Mouse (Mus musculus) hindbrain, postnatal 0 days (tissue): Measurements from ENCODE around the gene Ccnj. TPM values are rescaled to one million over a fixed set of nuclear protein-coding genes. Genes with fewer than 3 reads are reported as not detected.

Experiments used
- ATAC-seq: fragments of 200-750 bp; cut with Nextera tagmentation; 2 replicates; pipeline ENCODE4 v1.8.0; 2017; ENCODE audit warnings: mild to moderate bottlenecking, moderate TSS enrichment, moderate library complexity
- DNase-seq: peaks from one replicate; pipeline ENCODE4 v3.0.0-alpha.2; 2015; ENCODE audit warnings: low spot score
- H3K27ac ChIP-seq: fragments of 300-500 bp; sonication (generic); 2 replicates; pipeline ENCODE4 v1.5.1; 2014; ENCODE audit warnings: mild to moderate bottlenecking
- H3K27me3 ChIP-seq: fragments of 300-500 bp; sonication (generic); 2 replicates; pipeline ENCODE4 v1.6.1; 2014; ENCODE audit warnings: low read length, mixed read lengths; ENCODE audit not compliant: insufficient read depth
- H3K36me3 ChIP-seq: fragments of 300-500 bp; sonication (generic); 2 replicates; pipeline ENCODE4 v1.6.1; 2014; ENCODE audit warnings: low read length, mixed read lengths; ENCODE audit not compliant: insufficient read depth
- H3K4me1 ChIP-seq: fragments of 300-500 bp; sonication (generic); 2 replicates; pipeline ENCODE4 v1.6.1; 2014; ENCODE audit warnings: antibody characterized with exemption, low read length, mixed read lengths; ENCODE audit not compliant: insufficient read depth
- H3K4me2 ChIP-seq: fragments of 300-500 bp; sonication (generic); 2 replicates; pipeline ENCODE4 v1.6.1; 2014; ENCODE audit warnings: low read depth, mild to moderate bottlenecking, low read length, moderate library complexity, mixed read lengths
- H3K4me3 ChIP-seq: fragments of 300-500 bp; sonication (generic); 2 replicates; pipeline ENCODE4 v1.5.1; 2014; ENCODE audit warnings: low read length
- H3K9ac ChIP-seq: fragments of 300-500 bp; sonication (generic); replicated peaks from 2 replicates; pipeline ENCODE4 v1.6.1; 2014; ENCODE audit warnings: mild to moderate bottlenecking, low read length, moderate library complexity, mixed read lengths
- H3K9me3 ChIP-seq: fragments of 300-500 bp; sonication (generic); 2 replicates; pipeline ENCODE4 v1.6.1; 2016; ENCODE audit warnings: low read length, mixed read lengths
- CTCF ChIP-seq: IDR thresholded peaks from 2 replicates; pipeline ENCODE4 v1.5.1; 2016; ENCODE audit warnings: antibody characterized with exemption, control low read depth, low read depth
- WGBS: fragments of 180-500 bp; shearing (Covaris S2); extraction: QIAGEN DNeasy Blood & Tissue Kit; methylation state at CpG from one replicate; pipeline ENCODE4 v1.1.7; 2014; 5-methylcytosine and 5-hydroxymethylcytosine counted together
- polyA plus RNA-seq: library from polyadenylated mRNA; unstranded; fragments of >200 nt; fragmentation: Nextera tagmentation; extraction: Ambion mirVana; gene quantifications from 2 replicates; pipeline ENCODE4 v1.2.1, GENCODE M21; 2015
- total RNA-seq: library from RNA; depleted of rRNA; stranded (reverse); fragments of >200 nt; gene quantifications from 2 replicates; pipeline ENCODE4 v1.2.3, GENCODE M21; 2014

Gene Ccnj
- total and polyA plus RNA-seq, 2 experiments from 2014 or later, result 8.6 to 13.1 TPM

- ATAC-seq, result no peak
- TF ChIP-seq CTCF, result no peak
- H3K9ac ChIP-seq, result peak overlapping the region; percentile 97
- peak overlapping the region; percentile 90 for H3K4me3 ChIP-seq
- peaks cover 11% of the 10 kb centered on the region for H3K4me1 ChIP-seq
- no peak for DNase-seq
- no peaks in the 10 kb centered on the region for H3K36me3 ChIP-seq
- H3K4me2 ChIP-seq, result peak overlapping the region; percentile 60
- WGBS, result 54% methylated on average over 7 of the region's 7 CpGs
- H3K9me3 ChIP-seq, result no peaks in the 10 kb centered on the region
- H3K27ac ChIP-seq, result peak overlapping the region; percentile 94; the same call in 1 of the 2 replicates
- H3K27me3 ChIP-seq, result no peaks in the 10 kb centered on the region
Measured at GRCm38 (mm10) chr19:40830198-40830597, 881 bp upstream of the Ccnj start.

- Histone ChIP-seq H3K4me1 (peaks cover 11% of the 10 kb centered on the region), H3K9ac (peak overlapping the region; percentile 97), H3K27me3 (no peaks in the 10 kb centered on the region), H3K9me3 (no peaks in the 10 kb centered on the region), H3K27ac (peak overlapping the region; percentile 94), H3K4me3 (peak overlapping the region; percentile 90), H3K4me2 (peak overlapping the region; percentile 60), H3K36me3 (peaks cover under 1% of the 10 kb centered on the region; the same call in 1 of the 2 replicates)
- WGBS, result under 1% methylated on average over 73 of the region's 76 CpGs
- ATAC-seq (peak; percentile 82), DNase-seq (peak; percentile 61)
- TF ChIP-seq CTCF, result no peak
Measured at GRCm38 (mm10) chr19:40831416-40832201, 530 bp downstream of the Ccnj start.

GRCm38 (mm10) chr19:40832361-40832760, 1.3 kb downstream of the Ccnj start:
- Histone ChIP-seq H3K27me3 (no peaks in the 10 kb centered on the region), H3K27ac (no peak overlapping the region), H3K9me3 (no peaks in the 10 kb centered on the region), H3K36me3 (peaks cover 8% of the 10 kb centered on the region; the same call in 1 of the 2 replicates), H3K9ac (peak overlapping the region; percentile 97), H3K4me2 (peak overlapping the region; percentile 60), H3K4me3 (peak overlapping the region; percentile 90), H3K4me1 (peaks cover 11% of the 10 kb centered on the region)
- no peak for DNase-seq
- 24% methylated on average over 5 of the region's 5 CpGs for WGBS
- no peak for ATAC-seq
- no peak for TF ChIP-seq CTCF

GRCm38 (mm10) chr19:40834436-40834835, 3.4 kb downstream of the Ccnj start:
- ATAC-seq (no peak), DNase-seq (no peak)
- Histone ChIP-seq H3K4me2 (no peak overlapping the region), H3K4me3 (no peak overlapping the region), H3K9ac (no peak overlapping the region), H3K27ac (no peak overlapping the region), H3K4me1 (peaks cover 11% of the 10 kb centered on the region), H3K27me3 (no peaks in the 10 kb centered on the region), H3K36me3 (peaks cover 23% of the 10 kb centered on the region), H3K9me3 (no peaks in the 10 kb centered on the region)
- no peak for TF ChIP-seq CTCF
- WGBS, result 93% methylated on average over 6 of the region's 6 CpGs

GRCm38 (mm10) chr19:40838205-40838604, 7.1 kb downstream of the Ccnj start:
- no peak for TF ChIP-seq CTCF
- H3K4me3 ChIP-seq, result no peak overlapping the region
- H3K4me2 ChIP-seq, result no peak overlapping the region
- peaks cover 32% of the 10 kb centered on the region for H3K36me3 ChIP-seq
- H3K27me3 ChIP-seq, result no peaks in the 10 kb centered on the region
- peaks cover 3% of the 10 kb centered on the region; the same call in 1 of the 2 replicates for H3K4me1 ChIP-seq
- no peaks in the 10 kb centered on the region for H3K9me3 ChIP-seq
- 96% methylated on average over 7 of the region's 7 CpGs for WGBS
- DNase-seq (no peak), ATAC-seq (no peak)
- H3K9ac ChIP-seq, result no peak overlapping the region
- no peak overlapping the region for H3K27ac ChIP-seq

- H3K4me3 ChIP-seq, result no peak overlapping the region
- H3K36me3 ChIP-seq, result peaks cover 53% of the 10 kb centered on the region
- no peaks in the 10 kb centered on the region for H3K4me1 ChIP-seq
- H3K9me3 ChIP-seq, result no peaks in the 10 kb centered on the region
- no peak overlapping the region for H3K9ac ChIP-seq
- no peak for TF ChIP-seq CTCF
- WGBS, result 71% methylated on average over 6 of the region's 6 CpGs
- no peak for ATAC-seq
- no peaks in the 10 kb centered on the region for H3K27me3 ChIP-seq
- no peak overlapping the region for H3K4me2 ChIP-seq
- DNase-seq, result no peak
- no peak overlapping the region for H3K27ac ChIP-seq
Measured at GRCm38 (mm10) chr19:40840303-40840702, 9.2 kb downstream of the Ccnj start.

GRCm38 (mm10) chr19:40841083-40841482, 10.0 kb downstream of the Ccnj start:
- H3K9me3 ChIP-seq, result no peaks in the 10 kb centered on the region
- no peak for DNase-seq
- 91% methylated on average over 6 of the region's 6 CpGs for WGBS
- H3K27ac ChIP-seq, result no peak overlapping the region
- no peak overlapping the region for H3K4me3 ChIP-seq
- H3K36me3 ChIP-seq, result peaks cover 61% of the 10 kb centered on the region
- H3K27me3 ChIP-seq, result no peaks in the 10 kb centered on the region
- no peak overlapping the region for H3K9ac ChIP-seq
- no peak for TF ChIP-seq CTCF
- H3K4me1 ChIP-seq, result no peaks in the 10 kb centered on the region
- no peak for ATAC-seq
- no peak overlapping the region for H3K4me2 ChIP-seq
